Mouse (Mus musculus) hindbrain, embryonic 15.5 days (tissue): ENCODE measurements around the gene Pmm2. TPM values are rescaled to one million over a fixed set of nuclear protein-coding genes. Genes with fewer than 3 reads are reported as not detected.

Experiments
- ATAC-seq: fragments of 200-750 bp; cut with Nextera tagmentation; 2 replicates; pipeline ENCODE4 v1.8.0; 2017; ENCODE audit warnings: low read depth, moderate number of reproducible peaks, moderate TSS enrichment; ENCODE audit not compliant: low FRiP score
- H3K27ac ChIP-seq: fragments of 300-500 bp; sonication (generic); replicated peaks from 2 replicates; pipeline ENCODE4 v1.5.1; 2015; ENCODE audit warnings: mild to moderate bottlenecking, inconsistent platforms
- H3K27me3 ChIP-seq: fragments of 300-500 bp; sonication (generic); 2 replicates; pipeline ENCODE4 v1.6.1; 2015; ENCODE audit warnings: control low read depth, inconsistent platforms
- H3K36me3 ChIP-seq: fragments of 300-500 bp; sonication (generic); 2 replicates; pipeline ENCODE4 v1.6.1; 2015; ENCODE audit warnings: control low read depth, inconsistent platforms
- H3K4me1 ChIP-seq: fragments of 300-500 bp; sonication (generic); replicated peaks from 2 replicates; pipeline ENCODE4 v1.6.1; 2015; ENCODE audit warnings: control low read depth, inconsistent platforms
- H3K4me2 ChIP-seq: fragments of 300-500 bp; sonication (generic); 2 replicates; pipeline ENCODE4 v1.6.1; 2015; ENCODE audit warnings: moderate library complexity, mild to moderate bottlenecking, inconsistent platforms
- H3K4me3 ChIP-seq: fragments of 300-500 bp; sonication (generic); 2 replicates; pipeline ENCODE4 v1.5.1; 2015; ENCODE audit warnings: mild to moderate bottlenecking, inconsistent platforms
- H3K9ac ChIP-seq: fragments of 300-500 bp; sonication (generic); 2 replicates; pipeline ENCODE4 v1.6.1; 2015; ENCODE audit warnings: inconsistent platforms
- H3K9me3 ChIP-seq: fragments of 300-500 bp; sonication (generic); 2 replicates; pipeline ENCODE4 v1.6.1; 2016; ENCODE audit warnings: control low read depth, inconsistent platforms
- WGBS: fragments of 180-500 bp; shearing (Covaris S2); methylation state at CpG from one replicate; pipeline ENCODE4 v1.1.7; 2015; 5-methylcytosine and 5-hydroxymethylcytosine counted together
- polyA plus RNA-seq: library from polyadenylated mRNA; unstranded; fragments of >200 nt; fragmentation: Nextera tagmentation; extraction: Ambion mirVana; gene quantifications from 2 replicates; pipeline ENCODE4 v1.2.1, GENCODE M21; 2015

Pmm2 gene
- polyA plus RNA-seq, 1 experiment from 2014 or later = 39.7 TPM

DNA sequence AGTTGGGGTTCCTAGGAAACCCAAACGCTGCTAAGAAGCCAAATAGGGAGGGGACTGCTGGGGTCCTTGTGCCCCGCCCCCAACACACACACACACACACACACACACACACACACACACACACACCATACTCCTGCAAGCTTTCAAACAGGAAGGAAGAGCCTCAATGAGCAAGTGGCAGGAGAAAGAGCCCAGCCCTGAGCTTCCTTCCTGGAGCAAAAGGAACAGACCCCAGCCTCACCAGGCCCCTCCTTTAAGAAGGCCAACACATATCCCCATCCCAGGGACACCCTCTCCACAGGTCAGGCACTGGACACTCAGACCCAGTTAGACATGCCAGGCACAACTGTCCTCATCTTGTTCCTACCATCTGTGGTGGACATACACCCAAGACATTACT, 25.5 kb downstream of the Pmm2 start:
- Histone ChIP-seq H3K9me3 (no peaks in the 10 kb centered on the region), H3K9ac (no peak overlapping the region), H3K4me2 (no peak overlapping the region), H3K27ac (0 out of 2 replicates have a peak overlapping the region, but pooled peaks have one; percentile 43), H3K4me1 (peaks cover 34% of the 10 kb centered on the region), H3K36me3 (peaks cover 42% of the 10 kb centered on the region), H3K27me3 (no peaks in the 10 kb centered on the region), H3K4me3 (no peak overlapping the region)
- WGBS = 84% methylated on average over 2 of the region's 2 CpGs
- no peak for ATAC-seq

DNA sequence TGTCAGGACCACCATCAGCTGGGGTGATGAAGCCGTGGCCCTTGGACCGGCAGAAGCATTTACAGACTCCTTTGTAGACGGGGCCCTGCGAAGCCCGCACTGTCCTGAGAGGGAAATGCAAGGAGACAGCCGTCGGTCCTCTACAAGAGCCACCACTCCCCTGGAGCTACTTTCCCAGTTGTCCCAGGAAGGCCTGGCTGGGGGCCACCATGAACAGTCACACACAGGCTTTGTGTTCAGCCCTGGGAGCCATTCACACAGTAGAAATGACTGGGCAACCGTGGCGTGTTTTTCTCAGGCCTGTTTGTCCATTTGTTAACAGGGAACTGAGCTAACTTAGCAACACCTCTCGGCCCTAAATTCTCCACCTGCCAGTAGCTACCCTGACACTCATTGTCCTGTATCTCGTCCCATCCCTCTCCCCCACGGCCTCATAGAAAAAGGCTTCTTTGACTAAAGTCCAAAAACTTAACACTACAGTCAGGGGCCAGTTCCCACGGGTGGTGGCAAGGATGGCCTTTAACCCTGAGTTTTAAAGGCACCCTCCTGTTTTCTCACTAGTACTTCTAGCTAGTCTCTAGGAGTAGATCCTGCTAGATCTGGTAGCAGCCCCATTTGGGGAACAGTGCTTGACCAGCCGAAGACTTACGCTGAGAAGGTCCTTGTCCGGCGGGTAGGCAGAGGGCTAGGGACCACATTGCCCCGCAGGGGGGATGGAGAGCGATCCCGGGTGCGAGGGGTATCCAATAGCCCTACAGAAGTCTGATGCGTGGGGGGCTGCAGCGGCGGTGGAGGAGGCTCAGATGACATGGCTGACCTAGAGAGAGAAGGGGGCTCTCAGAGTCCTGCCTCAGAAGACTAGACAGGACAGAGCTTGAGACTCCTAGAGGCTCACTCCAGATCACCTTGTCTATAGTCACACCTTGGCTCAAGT, 26.4 kb downstream of the Pmm2 start:
- Histone ChIP-seq H3K4me3 (no peak overlapping the region), H3K9ac (no peak overlapping the region), H3K36me3 (peaks cover 37% of the 10 kb centered on the region), H3K27ac (0 out of 2 replicates have a peak overlapping the region, but pooled peaks have one; percentile 43), H3K4me1 (peaks cover 43% of the 10 kb centered on the region), H3K4me2 (no peak overlapping the region), H3K27me3 (no peaks in the 10 kb centered on the region), H3K9me3 (no peaks in the 10 kb centered on the region)
- ATAC-seq = no peak
- WGBS = 80% methylated on average over 24 of the region's 24 CpGs

DNA sequence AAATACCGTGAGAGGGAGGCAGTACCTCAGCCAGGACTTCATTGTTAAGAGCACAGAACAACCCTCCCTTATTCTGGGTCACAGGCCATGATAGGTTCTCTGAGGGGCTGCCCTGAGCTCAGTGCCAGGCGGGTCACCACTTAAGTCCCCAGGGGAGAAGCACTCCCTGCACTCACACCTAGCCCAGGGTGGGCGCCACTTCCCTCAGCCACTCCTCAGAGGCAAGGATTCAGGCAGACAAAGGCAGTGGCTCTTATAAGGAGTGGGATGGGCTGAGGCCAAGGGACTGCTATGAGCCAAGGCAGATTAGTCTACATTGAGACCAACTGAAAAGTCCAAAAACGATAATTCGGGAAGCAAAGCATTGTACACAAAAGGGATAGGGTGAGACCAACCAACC, 27.9 kb downstream of the Pmm2 start:
- H3K36me3 ChIP-seq = peaks cover 24% of the 10 kb centered on the region
- no peak for ATAC-seq
- no peak overlapping the region for H3K4me2 ChIP-seq
- H3K27ac ChIP-seq = no peak overlapping the region
- no peaks in the 10 kb centered on the region for H3K27me3 ChIP-seq
- H3K9me3 ChIP-seq = no peaks in the 10 kb centered on the region
- H3K4me1 ChIP-seq = peaks cover 57% of the 10 kb centered on the region
- H3K4me3 ChIP-seq = no peak overlapping the region
- H3K9ac ChIP-seq = no peak overlapping the region
- WGBS = 86% methylated on average over 5 of the region's 5 CpGs

- H3K4me1 ChIP-seq = peaks cover 61% of the 10 kb centered on the region
These were observed 29.0 kb downstream of the Pmm2 start for GRCm38 (mm10) chr16:8666452-8666851.

GRCm38 (mm10) chr16:8667261-8667660, 29.8 kb downstream of the Pmm2 start:
- Histone ChIP-seq H3K4me2 (no peak overlapping the region), H3K36me3 (peaks cover 8% of the 10 kb centered on the region; the same call in 1 of the 2 replicates), H3K9me3 (no peaks in the 10 kb centered on the region), H3K27me3 (no peaks in the 10 kb centered on the region), H3K4me3 (no peak overlapping the region), H3K9ac (no peak overlapping the region), H3K27ac (no peak overlapping the region), H3K4me1 (peaks cover 61% of the 10 kb centered on the region)
- 81% methylated on average over 7 of the region's 7 CpGs for WGBS
- ATAC-seq = no peak

More at GRCm38 (mm10) chr16:8666452-8666851, 29.0 kb downstream of the Pmm2 start:
- H3K4me3 ChIP-seq = no peak overlapping the region
- no peaks in the 10 kb centered on the region for H3K27me3 ChIP-seq
- no peak overlapping the region for H3K4me2 ChIP-seq
- no peak overlapping the region for H3K9ac ChIP-seq
- ATAC-seq = no peak
- WGBS = 71% methylated on average over 2 of the region's 2 CpGs
- no peak overlapping the region for H3K27ac ChIP-seq
- H3K9me3 ChIP-seq = no peaks in the 10 kb centered on the region
- H3K36me3 ChIP-seq = peaks cover 16% of the 10 kb centered on the region

DNA sequence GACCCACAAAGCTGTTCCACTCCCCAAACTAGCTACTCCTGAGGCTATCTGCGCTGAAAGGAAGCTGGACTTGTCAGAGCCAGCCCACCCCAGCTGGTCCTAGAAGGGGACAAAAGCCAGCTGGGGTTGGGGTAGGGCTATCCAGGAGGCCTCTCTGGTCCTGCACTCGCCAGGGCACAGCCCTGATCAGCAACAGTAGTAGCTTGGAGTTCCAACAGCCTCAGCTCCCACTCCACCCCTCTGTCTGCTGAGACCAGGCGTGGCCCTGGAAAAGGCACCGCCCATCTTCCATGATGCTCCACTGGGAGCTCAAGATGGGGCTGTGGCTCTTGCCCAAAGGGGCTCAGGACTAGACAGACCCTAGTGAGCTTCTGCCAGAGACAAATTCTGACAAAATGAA, 30.3 kb downstream of the Pmm2 start:
- Histone ChIP-seq H3K9me3 (no peaks in the 10 kb centered on the region), H3K4me3 (no peak overlapping the region), H3K4me2 (peak overlapping the region; percentile 18; the same call in 1 of the 2 replicates), H3K36me3 (peaks cover 3% of the 10 kb centered on the region; the same call in 1 of the 2 replicates), H3K27me3 (no peaks in the 10 kb centered on the region), H3K4me1 (peaks cover 64% of the 10 kb centered on the region), H3K9ac (no peak overlapping the region), H3K27ac (no peak overlapping the region)
- 69% methylated on average over 4 of the region's 4 CpGs for WGBS
- ATAC-seq = no peak

DNA sequence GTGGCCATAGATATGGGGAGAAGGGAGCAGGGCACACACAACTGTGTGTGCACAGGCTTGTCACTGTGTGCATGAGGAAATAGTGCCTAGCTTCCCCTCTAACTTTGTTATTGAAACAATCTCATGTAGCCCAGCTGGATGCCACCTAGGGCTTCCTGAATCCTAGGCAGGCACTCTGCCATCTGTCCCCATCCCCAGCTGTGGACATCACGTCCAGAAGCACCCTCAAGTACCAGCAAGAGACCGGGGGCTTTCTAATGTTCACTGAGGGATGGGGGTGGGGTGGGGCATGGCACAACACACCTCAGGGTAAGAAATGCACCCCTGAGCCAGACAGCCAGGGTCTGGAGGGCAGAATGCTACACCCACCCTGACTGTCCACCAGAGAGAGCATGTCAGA, 30.9 kb downstream of the Pmm2 start:
- no peak overlapping the region for H3K4me3 ChIP-seq
- peak overlapping the region; percentile 66; the same call in 1 of the 2 replicates for H3K4me2 ChIP-seq
- H3K27me3 ChIP-seq = no peaks in the 10 kb centered on the region
- H3K9ac ChIP-seq = no peak overlapping the region
- ATAC-seq = no peak
- no peak overlapping the region for H3K27ac ChIP-seq
- H3K9me3 ChIP-seq = no peaks in the 10 kb centered on the region
- H3K36me3 ChIP-seq = peaks cover under 1% of the 10 kb centered on the region; the same call in 1 of the 2 replicates
- peaks cover 60% of the 10 kb centered on the region for H3K4me1 ChIP-seq
- 56% methylated on average over 2 of the region's 2 CpGs for WGBS

GRCm38 (mm10) chr16:8669432-8669831, 32.0 kb downstream of the Pmm2 start:
- Histone ChIP-seq H3K27me3 (no peaks in the 10 kb centered on the region), H3K9me3 (no peaks in the 10 kb centered on the region), H3K27ac (peak overlapping the region; percentile 78), H3K4me1 (peaks cover 50% of the 10 kb centered on the region), H3K9ac (peak overlapping the region; percentile 62), H3K4me2 (peak overlapping the region; percentile 66), H3K36me3 (no peaks in the 10 kb centered on the region), H3K4me3 (peak overlapping the region; percentile 79)
- ATAC-seq = no peak
- WGBS = 40% methylated on average over 5 of the region's 5 CpGs

GRCm38 (mm10) chr16:8670041-8671035, 32.9 kb downstream of the Pmm2 start:
- peak; percentile 63 for ATAC-seq
- H3K4me2 ChIP-seq = peak overlapping the region; percentile 66
- peak overlapping the region; percentile 62 for H3K9ac ChIP-seq
- 2% methylated on average over 15 of the region's 15 CpGs for WGBS
- peak overlapping the region; percentile 78 for H3K27ac ChIP-seq
- H3K27me3 ChIP-seq = no peaks in the 10 kb centered on the region
- H3K9me3 ChIP-seq = no peaks in the 10 kb centered on the region
- H3K36me3 ChIP-seq = no peaks in the 10 kb centered on the region
- peak overlapping the region; percentile 79 for H3K4me3 ChIP-seq
- H3K4me1 ChIP-seq = peaks cover 49% of the 10 kb centered on the region

DNA sequence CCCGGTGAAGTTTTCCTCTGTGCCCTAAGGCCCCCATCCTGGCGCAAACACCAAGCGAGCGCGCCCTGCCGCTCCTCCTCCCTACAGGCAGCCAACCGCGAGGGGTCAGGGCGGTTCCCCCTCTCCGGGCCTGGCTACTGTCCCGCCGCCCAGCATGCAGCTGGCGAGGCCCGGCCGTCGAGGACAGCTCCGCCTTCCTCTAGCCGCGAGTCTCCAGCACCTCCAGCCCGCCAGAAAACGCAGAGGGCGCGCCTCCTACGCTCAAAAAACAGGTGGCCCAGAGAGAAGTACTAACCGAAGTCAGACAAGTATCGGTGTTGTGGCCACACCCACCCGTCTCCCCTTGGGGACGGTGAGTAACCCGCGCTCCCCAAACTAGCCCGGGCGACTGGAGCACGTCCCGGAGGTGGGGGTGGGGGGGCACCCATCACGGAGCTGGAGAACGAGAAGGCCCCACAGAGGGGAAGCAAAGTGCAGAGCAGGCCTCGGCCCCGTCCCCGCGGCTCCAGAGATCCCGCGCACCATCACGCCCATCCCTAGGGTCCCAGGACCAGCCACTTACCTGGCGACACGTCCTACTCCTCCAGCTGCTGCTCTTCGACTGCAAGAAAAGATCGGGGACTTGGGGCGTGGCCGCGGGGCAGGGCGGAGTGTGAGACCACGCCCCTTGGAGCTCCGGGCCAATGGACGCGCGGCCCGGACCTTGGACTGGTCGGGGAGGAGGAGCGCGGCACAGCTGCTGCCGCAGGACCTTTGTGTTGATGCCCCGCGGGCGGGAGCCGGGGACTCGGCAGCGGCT, 34.3 kb downstream of the Pmm2 start, which contains the start of gene Carhsp1:
TSS of gene Carhsp1 (minus strand) at position 605 of the 799 bp plus-strand sequence.
- Histone ChIP-seq H3K4me3 (peak within 1 kb of the TSS; percentile 79), H3K36me3 (no peaks in the 10 kb centered on the region), H3K9me3 (no peaks in the 10 kb centered on the region), H3K4me1 (peaks cover 43% of the 10 kb centered on the region), H3K4me2 (peak within 1 kb of the TSS; percentile 66), H3K9ac (peak within 1 kb of the TSS; percentile 62), H3K27ac (peak within 1 kb of the TSS; percentile 78), H3K27me3 (no peaks in the 10 kb centered on the region)
- under 1% methylated on average over 57 of the region's 67 CpGs for WGBS
- ATAC-seq = peak; percentile 90

- peak overlapping the region; percentile 62 for H3K9ac ChIP-seq
- no peaks in the 10 kb centered on the region for H3K36me3 ChIP-seq
- ATAC-seq = no peak
- H3K4me2 ChIP-seq = peak overlapping the region; percentile 66
- H3K4me3 ChIP-seq = peak overlapping the region; percentile 79
- H3K9me3 ChIP-seq = no peaks in the 10 kb centered on the region
- peak overlapping the region; percentile 78 for H3K27ac ChIP-seq
- WGBS = 0% methylated on average over 15 of the region's 18 CpGs
- peaks cover 37% of the 10 kb centered on the region for H3K4me1 ChIP-seq
- no peaks in the 10 kb centered on the region for H3K27me3 ChIP-seq
These were observed 34.8 kb downstream of the Pmm2 start for GRCm38 (mm10) chr16:8672350-8672687.
